Mouse (Mus musculus) neural tube, embryonic 12.5 days (tissue): ENCODE measurements around the gene Gm4969. TPM values are rescaled to one million over a fixed set of nuclear protein-coding genes. Genes with fewer than 3 reads are reported as not detected.

Source experiments
- ATAC-seq: fragments of 200-750 bp; cut with Nextera tagmentation; 2 replicates; pipeline ENCODE4 v1.8.0; 2017; ENCODE audit warnings: low read depth, mild to moderate bottlenecking, moderate TSS enrichment, moderate library complexity; ENCODE audit not compliant: low FRiP score
- H3K27ac ChIP-seq: fragments of 300-500 bp; sonication (generic); 2 replicates; pipeline ENCODE4 v1.5.1; 2016
- H3K27me3 ChIP-seq: fragments of 300-500 bp; sonication (generic); replicated peaks from 2 replicates; pipeline ENCODE4 v1.6.1; 2016; ENCODE audit warnings: mild to moderate bottlenecking
- H3K36me3 ChIP-seq: fragments of 300-500 bp; sonication (generic); 2 replicates; pipeline ENCODE4 v1.6.1; 2016; ENCODE audit warnings: mild to moderate bottlenecking
- H3K4me1 ChIP-seq: fragments of 300-500 bp; sonication (generic); 2 replicates; pipeline ENCODE4 v1.6.1; 2016
- H3K4me2 ChIP-seq: fragments of 300-500 bp; sonication (generic); replicated peaks from 2 replicates; pipeline ENCODE4 v1.6.1; 2016; ENCODE audit warnings: mild to moderate bottlenecking
- H3K4me3 ChIP-seq: fragments of 300-500 bp; sonication (generic); 2 replicates; pipeline ENCODE4 v1.5.1; 2016
- H3K9ac ChIP-seq: fragments of 300-500 bp; sonication (generic); 2 replicates; pipeline ENCODE4 v1.6.1; 2016; ENCODE audit warnings: mild to moderate bottlenecking
- H3K9me3 ChIP-seq: fragments of 300-500 bp; sonication (generic); 2 replicates; pipeline ENCODE4 v1.6.1; 2016; ENCODE audit warnings: mild to moderate bottlenecking
- WGBS: fragments of 180-500 bp; shearing (Covaris S2); methylation state at CpG from one replicate; pipeline ENCODE4 v1.1.7; 2016; 5-methylcytosine and 5-hydroxymethylcytosine counted together
- polyA plus RNA-seq: library from polyadenylated mRNA; unstranded; fragments of >200 nt; fragmentation: Nextera tagmentation; extraction: Ambion mirVana; gene quantifications from 2 replicates; pipeline ENCODE4 v1.2.1, GENCODE M21; 2016

The Gm4969 gene
- polyA plus RNA-seq, 1 experiment from 2014 or later = 1.0 TPM

- H3K4me1 ChIP-seq = peaks cover 14% of the 10 kb centered on the region
- H3K9me3 ChIP-seq = no peaks in the 10 kb centered on the region
- H3K9ac ChIP-seq = peak overlapping the region; percentile 56
- peak overlapping the region; percentile 84 for H3K27ac ChIP-seq
- peaks cover 24% of the 10 kb centered on the region for H3K36me3 ChIP-seq
- ATAC-seq = peak; percentile 98
- H3K4me2 ChIP-seq = peak overlapping the region; percentile 65
- WGBS = under 1% methylated on average over 39 of the region's 39 CpGs
- no peaks in the 10 kb centered on the region for H3K27me3 ChIP-seq
- peak overlapping the region; percentile 35 for H3K4me3 ChIP-seq
Measured at GRCm38 (mm10) chr7:19131324-19131848, 13.2 kb upstream of the Gm4969 start.

DNA sequence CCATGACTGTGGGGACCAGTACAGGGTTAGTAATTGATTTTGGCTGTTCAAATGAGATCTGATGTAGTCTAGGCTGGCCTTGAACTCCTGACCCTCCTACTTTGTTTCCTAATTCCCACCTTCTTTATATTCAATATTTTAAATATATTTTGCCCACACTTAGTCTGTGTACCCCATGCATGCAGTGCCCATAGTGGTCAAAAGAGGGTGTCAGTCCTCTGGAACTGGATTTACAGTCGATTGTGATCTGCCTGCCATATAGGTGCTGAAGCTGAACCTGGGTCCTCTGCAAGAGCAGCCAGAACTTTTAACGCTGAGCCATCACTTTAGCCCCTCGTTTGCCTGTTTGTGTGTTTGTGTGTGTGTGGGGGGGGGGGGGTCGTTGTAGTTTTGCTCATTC lies 12.5 kb upstream of the Gm4969 start:
- Histone ChIP-seq H3K4me3 (peak overlapping the region; percentile 35; the same call in 1 of the 2 replicates), H3K27ac (peak overlapping the region; percentile 84), H3K27me3 (no peaks in the 10 kb centered on the region), H3K36me3 (peaks cover 17% of the 10 kb centered on the region), H3K4me1 (peaks cover 14% of the 10 kb centered on the region), H3K9ac (peak overlapping the region; percentile 56; the same call in 1 of the 2 replicates), H3K9me3 (no peaks in the 10 kb centered on the region), H3K4me2 (peak overlapping the region; percentile 65)
- ATAC-seq = no peak
- WGBS = 36% methylated on average over 4 of the region's 4 CpGs

DNA sequence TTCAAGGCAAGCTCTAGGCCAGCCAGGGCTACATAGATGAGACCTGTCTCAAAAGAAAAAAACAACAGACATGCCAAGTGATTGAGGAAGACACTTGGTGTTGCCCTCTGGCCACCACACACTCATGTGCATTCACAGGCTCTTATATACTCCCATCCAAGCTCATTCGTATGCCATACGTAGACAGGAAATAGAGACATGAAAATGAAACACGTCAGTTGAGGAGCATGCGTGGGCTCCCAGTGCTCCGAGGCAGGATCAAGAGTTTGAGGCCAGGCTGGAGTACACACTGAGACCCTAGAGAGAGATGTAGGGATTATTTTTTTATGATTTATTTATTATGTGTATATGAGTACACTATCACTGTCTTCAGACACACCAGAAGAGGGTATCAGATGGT lies 11.2 kb upstream of the Gm4969 start:
- no peak for ATAC-seq
- Histone ChIP-seq H3K9me3 (no peaks in the 10 kb centered on the region), H3K27me3 (no peaks in the 10 kb centered on the region), H3K4me2 (no peak overlapping the region), H3K4me1 (peaks cover 14% of the 10 kb centered on the region), H3K27ac (no peak overlapping the region), H3K36me3 (peaks cover 4% of the 10 kb centered on the region; the same call in 1 of the 2 replicates), H3K4me3 (no peak overlapping the region), H3K9ac (no peak overlapping the region)
- 93% methylated on average over 5 of the region's 5 CpGs for WGBS

DNA sequence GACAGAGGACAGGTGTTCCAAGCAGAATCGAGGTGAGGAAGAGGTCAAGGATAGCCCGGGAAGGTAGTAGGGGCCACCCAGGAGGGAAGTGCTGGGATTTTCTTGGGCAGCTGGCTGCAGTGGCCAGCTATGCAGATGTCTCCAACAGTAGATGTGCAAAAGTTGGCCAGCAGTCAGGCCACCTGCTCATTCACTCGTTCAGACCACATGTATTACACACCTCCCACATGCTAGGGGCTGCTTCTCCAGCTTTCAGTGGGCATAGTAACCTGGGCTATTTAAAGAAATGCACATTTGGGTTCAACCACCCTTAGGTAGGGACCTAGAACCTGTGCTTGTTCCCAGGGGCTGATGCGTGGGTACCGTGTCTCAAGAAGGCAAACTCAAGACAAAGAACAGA lies 9.6 kb upstream of the Gm4969 start:
- Histone ChIP-seq H3K27ac (no peak overlapping the region), H3K9ac (no peak overlapping the region), H3K27me3 (no peaks in the 10 kb centered on the region), H3K4me2 (no peak overlapping the region), H3K4me1 (peaks cover 14% of the 10 kb centered on the region), H3K36me3 (peaks cover 3% of the 10 kb centered on the region; the same call in 1 of the 2 replicates), H3K4me3 (no peak overlapping the region), H3K9me3 (no peaks in the 10 kb centered on the region)
- WGBS = 93% methylated on average over 5 of the region's 5 CpGs
- no peak for ATAC-seq

GRCm38 (mm10) chr7:19124713-19125112 lies 6.5 kb upstream of the Gm4969 start:
- no peaks in the 10 kb centered on the region for H3K9me3 ChIP-seq
- H3K4me3 ChIP-seq = no peak overlapping the region
- ATAC-seq = no peak
- no peak overlapping the region for H3K4me2 ChIP-seq
- 0 out of 2 replicates have a peak overlapping the region, but pooled peaks have one; percentile 8 for H3K9ac ChIP-seq
- H3K4me1 ChIP-seq = peaks cover 12% of the 10 kb centered on the region
- no peak overlapping the region for H3K27ac ChIP-seq
- peaks cover under 1% of the 10 kb centered on the region; the same call in 1 of the 2 replicates for H3K36me3 ChIP-seq
- no peaks in the 10 kb centered on the region for H3K27me3 ChIP-seq
- WGBS = 91% methylated on average over 6 of the region's 6 CpGs

GRCm38 (mm10) chr7:19121686-19122085 lies 3.5 kb upstream of the Gm4969 start:
- peaks cover 18% of the 10 kb centered on the region for H3K4me1 ChIP-seq
- H3K4me2 ChIP-seq = no peak overlapping the region
- WGBS = 93% methylated on average over 4 of the region's 4 CpGs
- H3K4me3 ChIP-seq = no peak overlapping the region
- H3K36me3 ChIP-seq = no peaks in the 10 kb centered on the region; the same call in 1 of the 2 replicates
- 0 out of 2 replicates have a peak, but pooled peaks cover 5% of the 10 kb centered on the region for H3K27me3 ChIP-seq
- peaks cover 4% of the 10 kb centered on the region; the same call in 1 of the 2 replicates for H3K9me3 ChIP-seq
- H3K9ac ChIP-seq = no peak overlapping the region
- no peak overlapping the region for H3K27ac ChIP-seq
- ATAC-seq = no peak

DNA sequence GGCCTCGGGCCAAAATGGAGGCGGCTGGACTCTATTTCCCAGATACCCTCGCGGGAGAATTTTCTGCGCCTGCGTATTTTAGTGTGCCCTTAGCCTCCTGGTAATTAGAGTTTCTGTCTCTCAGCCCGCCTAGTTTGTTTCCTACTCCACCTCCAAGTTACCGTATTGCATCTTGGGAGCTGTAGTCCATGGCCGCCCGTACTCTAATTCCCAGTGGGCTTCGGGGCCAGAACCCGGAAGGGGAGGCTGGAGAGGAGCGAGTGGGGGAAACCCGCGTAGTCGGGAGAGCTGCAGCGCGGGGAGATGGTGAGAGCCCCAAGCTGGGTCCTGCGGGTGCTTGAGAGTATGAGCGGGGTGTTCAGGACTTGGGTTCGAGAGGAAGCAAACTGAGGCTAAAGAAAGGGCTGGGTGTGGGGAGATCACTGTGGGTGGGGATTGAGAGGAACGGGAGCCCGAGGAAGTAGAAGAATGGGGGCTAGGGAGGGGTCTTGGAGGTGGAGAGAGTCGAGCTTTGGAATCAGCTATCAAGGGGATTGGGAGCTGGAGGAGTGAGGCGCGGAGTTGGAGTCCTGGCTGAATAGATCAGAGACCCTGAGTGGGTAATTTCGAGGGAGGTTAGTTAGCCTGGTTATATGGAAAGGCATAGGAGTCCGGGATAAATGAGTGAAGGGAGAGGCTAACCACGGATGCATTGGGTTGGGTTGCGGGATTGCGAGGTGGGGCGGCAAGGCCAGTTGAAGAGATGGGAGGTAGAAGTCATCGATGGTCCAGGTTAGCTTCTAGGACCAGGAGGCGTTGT lies 1.7 kb upstream of the Gm4969 start, which contains the start of gene Fbxo46:
Gene Fbxo46, plus strand, starts transcription at position 229 of the 799 bp plus-strand sequence.
- Histone ChIP-seq H3K36me3 (no peaks in the 10 kb centered on the region; the same call in 1 of the 2 replicates), H3K4me1 (peaks cover 18% of the 10 kb centered on the region), H3K9me3 (peaks cover 4% of the 10 kb centered on the region; the same call in 1 of the 2 replicates), H3K27me3 (0 out of 2 replicates have a peak, but pooled peaks cover 5% of the 10 kb centered on the region), H3K4me2 (peak within 1 kb of the TSS; percentile 84), H3K4me3 (peak within 1 kb of the TSS; percentile 62), H3K9ac (peak within 1 kb of the TSS; percentile 70), H3K27ac (no peak within 1 kb of the TSS)
- 3% methylated on average over 34 of the region's 34 CpGs for WGBS
- peak; percentile 95 for ATAC-seq

DNA sequence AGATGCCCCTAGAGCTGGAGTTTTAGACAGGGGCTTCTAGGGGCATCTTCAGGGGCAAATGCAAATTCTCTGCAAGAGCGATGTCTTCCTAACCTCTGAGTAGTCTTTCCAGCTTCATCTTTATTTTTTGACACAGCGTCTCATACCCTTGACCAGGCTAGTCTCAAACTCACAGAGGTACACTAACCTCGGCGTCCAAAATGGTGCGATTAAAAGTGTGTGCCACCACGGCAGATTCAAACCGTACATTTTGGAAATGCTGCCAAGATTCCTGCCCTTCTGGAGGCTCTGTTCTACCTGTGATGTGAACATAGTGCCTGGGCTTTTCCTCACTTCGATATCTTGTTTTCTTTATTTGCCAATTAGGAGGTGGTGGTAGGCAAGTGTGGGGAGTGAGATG lies 915 bp upstream of the Gm4969 start:
- Histone ChIP-seq H3K27me3 (0 out of 2 replicates have a peak, but pooled peaks cover 5% of the 10 kb centered on the region), H3K9ac (no peak overlapping the region), H3K9me3 (peaks cover 4% of the 10 kb centered on the region; the same call in 1 of the 2 replicates), H3K36me3 (no peaks in the 10 kb centered on the region), H3K4me2 (0 out of 2 replicates have a peak overlapping the region, but pooled peaks have one; percentile 7), H3K4me3 (no peak overlapping the region), H3K27ac (no peak overlapping the region), H3K4me1 (peaks cover 18% of the 10 kb centered on the region)
- WGBS = 97% methylated on average over 8 of the region's 8 CpGs
- peak; percentile 20 for ATAC-seq

DNA sequence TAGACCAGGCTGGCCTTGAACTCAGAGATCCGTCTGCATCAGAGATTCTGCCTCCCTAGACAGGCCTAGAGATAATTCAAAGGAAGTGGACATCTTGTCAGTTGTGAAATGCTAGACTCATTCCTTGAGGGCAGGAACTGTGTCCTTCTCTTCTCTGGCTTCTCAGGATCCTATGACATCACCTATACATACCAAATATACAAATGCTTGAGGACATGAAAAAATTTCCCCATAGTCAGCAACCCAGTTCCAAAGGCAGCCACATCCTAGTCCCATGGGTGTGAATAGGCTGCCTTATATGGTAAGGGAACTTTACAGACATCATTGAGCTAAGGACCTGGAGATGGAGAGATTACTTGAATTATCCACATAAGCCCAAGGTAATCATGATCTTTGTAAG lies 8.6 kb downstream of the Gm4969 start:
- H3K4me1 ChIP-seq = no peaks in the 10 kb centered on the region
- 88% methylated on average over 1 of the region's 1 CpGs for WGBS
- no peak overlapping the region for H3K9ac ChIP-seq
- H3K4me2 ChIP-seq = no peak overlapping the region
- H3K4me3 ChIP-seq = no peak overlapping the region
- no peak for ATAC-seq
- no peaks in the 10 kb centered on the region for H3K36me3 ChIP-seq
- no peak overlapping the region for H3K27ac ChIP-seq
- no peaks in the 10 kb centered on the region for H3K9me3 ChIP-seq
- H3K27me3 ChIP-seq = no peaks in the 10 kb centered on the region

GRCm38 (mm10) chr7:19107436-19107835 lies 10.7 kb downstream of the Gm4969 start:
- Histone ChIP-seq H3K4me3 (no peak overlapping the region), H3K27me3 (no peaks in the 10 kb centered on the region), H3K4me1 (no peaks in the 10 kb centered on the region), H3K9me3 (no peaks in the 10 kb centered on the region), H3K4me2 (no peak overlapping the region), H3K36me3 (no peaks in the 10 kb centered on the region), H3K27ac (no peak overlapping the region), H3K9ac (no peak overlapping the region)
- 70% methylated on average over 3 of the region's 3 CpGs for WGBS
- no peak for ATAC-seq

DNA sequence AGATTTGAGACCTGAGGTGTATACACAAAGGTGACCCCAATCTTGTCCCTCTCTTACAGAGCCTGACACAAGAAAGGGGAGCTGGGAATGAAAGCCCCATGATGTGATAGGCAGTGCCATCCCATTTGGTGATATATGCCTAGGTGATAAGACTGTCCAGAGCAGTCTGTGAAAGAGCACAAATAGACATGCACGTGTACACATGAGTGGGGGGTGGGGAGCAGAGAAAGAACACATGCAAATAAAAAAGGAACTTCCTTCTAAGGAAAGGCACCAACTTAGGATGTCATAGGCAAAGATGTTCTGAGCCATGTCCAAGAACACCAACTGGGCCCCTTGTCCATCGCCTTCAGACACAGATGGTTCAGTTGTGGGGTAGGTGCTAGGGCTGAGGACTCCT lies 13.7 kb downstream of the Gm4969 start:
- Histone ChIP-seq H3K4me1 (no peaks in the 10 kb centered on the region), H3K9me3 (no peaks in the 10 kb centered on the region), H3K36me3 (no peaks in the 10 kb centered on the region), H3K4me2 (no peak overlapping the region), H3K9ac (no peak overlapping the region), H3K27ac (no peak overlapping the region), H3K4me3 (no peak overlapping the region), H3K27me3 (no peaks in the 10 kb centered on the region)
- ATAC-seq = no peak
- WGBS = 83% methylated on average over 2 of the region's 2 CpGs

GRCm38 (mm10) chr7:19103741-19104140 lies 14.4 kb downstream of the Gm4969 start:
- no peaks in the 10 kb centered on the region for H3K36me3 ChIP-seq
- H3K4me2 ChIP-seq = no peak overlapping the region
- H3K27me3 ChIP-seq = no peaks in the 10 kb centered on the region
- no peaks in the 10 kb centered on the region for H3K9me3 ChIP-seq
- ATAC-seq = no peak
- H3K27ac ChIP-seq = no peak overlapping the region
- no peak overlapping the region for H3K4me3 ChIP-seq
- H3K9ac ChIP-seq = no peak overlapping the region
- no peaks in the 10 kb centered on the region for H3K4me1 ChIP-seq
